Mouse (Mus musculus): Measurements from ENCODE around the gene Spg20.

Gene Spg20

DNA sequence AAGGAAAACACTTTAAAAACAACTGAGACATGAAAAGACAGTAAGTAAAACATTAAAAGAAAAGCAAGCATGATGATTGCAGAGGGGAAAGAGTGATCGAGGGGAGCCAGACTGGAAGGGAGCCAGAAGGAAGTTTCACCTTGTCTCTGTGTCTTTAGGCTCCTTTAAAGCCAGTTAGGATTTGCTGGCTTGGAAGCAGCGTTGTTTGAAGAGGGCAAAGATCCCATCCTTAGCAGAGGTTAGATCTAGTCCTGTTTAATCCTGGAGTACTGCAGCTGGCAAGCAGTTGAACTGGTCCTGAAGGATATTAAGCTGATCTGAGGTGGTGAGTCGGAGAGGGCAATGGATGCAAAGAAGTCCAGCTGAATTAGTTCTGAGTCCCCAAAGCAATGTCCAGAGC, 23.1 kb upstream of the Spg20 start:
- TF ChIP-seq POU5F1 (IDR thresholded peaks at IDR 0.05; ENCODE audit: borderline replicate concordance, low read length) = no peak
- TF ChIP-seq CTCF (conservative IDR thresholded peaks at IDR 0.05; ENCODE audit: low read length) = no peak
- no peak for TF ChIP-seq NANOG (IDR thresholded peaks at IDR 0.05; ENCODE audit: borderline replicate concordance, low read length)
- Histone ChIP-seq H3K4me1 (replicated peaks; ENCODE audit: low read depth, low read length) (no peaks in the 10 kb centered on the region), H3K4me3 (replicated peaks; ENCODE audit: low read length) (no peak overlapping the region), H3K27me3 (ENCODE audit: insufficient read depth, low read length) (peaks cover 10% of the 10 kb centered on the region; the same call in 1 of the 2 replicates), H3K36me3 (ENCODE audit: insufficient read depth, low read length) (no peaks in the 10 kb centered on the region), H3K9me3 (ENCODE audit: low read length) (no peaks in the 10 kb centered on the region)

DNA sequence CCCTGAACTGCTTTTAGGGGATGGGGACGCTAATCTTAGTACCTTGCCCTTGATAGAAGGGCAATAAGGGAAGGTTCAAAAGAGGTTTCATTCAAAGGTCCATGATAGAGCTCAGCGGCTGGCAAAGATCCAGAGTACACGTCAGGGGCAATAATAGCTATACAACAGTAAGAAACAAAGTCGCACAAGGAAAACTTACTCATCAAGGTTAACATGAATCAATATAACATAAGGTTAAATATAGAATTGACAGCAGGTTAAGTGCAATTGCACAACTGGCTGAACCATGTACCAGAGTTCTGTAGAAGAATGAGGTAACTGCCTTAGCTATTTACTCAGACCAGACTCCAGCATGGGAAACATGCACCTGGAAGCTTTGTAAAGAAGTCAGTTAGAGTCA, 22.6 kb upstream of the Spg20 start:
- TF ChIP-seq POU5F1 (IDR thresholded peaks at IDR 0.05; ENCODE audit: borderline replicate concordance, low read length) (no peak), NANOG (IDR thresholded peaks at IDR 0.05; ENCODE audit: borderline replicate concordance, low read length) (no peak), CTCF (conservative IDR thresholded peaks at IDR 0.05; ENCODE audit: low read length) (no peak)
- no peak overlapping the region for H3K4me3 ChIP-seq (replicated peaks; ENCODE audit: low read length)
- no peaks in the 10 kb centered on the region for H3K36me3 ChIP-seq (ENCODE audit: insufficient read depth, low read length)
- peaks cover 10% of the 10 kb centered on the region; the same call in 1 of the 2 replicates for H3K27me3 ChIP-seq (ENCODE audit: insufficient read depth, low read length)
- no peaks in the 10 kb centered on the region for H3K4me1 ChIP-seq (replicated peaks; ENCODE audit: low read depth, low read length)
- H3K9me3 ChIP-seq (ENCODE audit: low read length) = no peaks in the 10 kb centered on the region

DNA sequence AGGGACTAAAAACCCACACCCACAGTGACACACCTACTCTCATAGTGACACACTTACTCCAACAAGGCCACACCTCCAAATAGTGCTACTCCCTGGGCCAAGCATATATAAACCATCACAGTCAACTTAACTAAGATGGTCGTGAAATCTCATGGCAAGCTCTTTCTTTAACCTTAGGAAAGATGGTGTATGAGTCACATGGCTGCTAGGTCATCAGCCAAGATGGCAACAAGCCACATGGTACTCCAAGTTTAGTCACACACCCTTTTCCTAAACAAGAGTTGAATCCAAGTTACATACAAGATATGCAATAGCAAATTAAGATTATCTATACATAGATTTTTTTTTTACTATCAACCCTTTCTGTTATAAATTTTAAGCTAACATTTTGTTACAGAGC, 18.7 kb upstream of the Spg20 start:
- TF ChIP-seq POU5F1 (IDR thresholded peaks at IDR 0.05; ENCODE audit: borderline replicate concordance, low read length) (no peak), CTCF (conservative IDR thresholded peaks at IDR 0.05; ENCODE audit: low read length) (no peak), NANOG (IDR thresholded peaks at IDR 0.05; ENCODE audit: borderline replicate concordance, low read length) (no peak)

DNA sequence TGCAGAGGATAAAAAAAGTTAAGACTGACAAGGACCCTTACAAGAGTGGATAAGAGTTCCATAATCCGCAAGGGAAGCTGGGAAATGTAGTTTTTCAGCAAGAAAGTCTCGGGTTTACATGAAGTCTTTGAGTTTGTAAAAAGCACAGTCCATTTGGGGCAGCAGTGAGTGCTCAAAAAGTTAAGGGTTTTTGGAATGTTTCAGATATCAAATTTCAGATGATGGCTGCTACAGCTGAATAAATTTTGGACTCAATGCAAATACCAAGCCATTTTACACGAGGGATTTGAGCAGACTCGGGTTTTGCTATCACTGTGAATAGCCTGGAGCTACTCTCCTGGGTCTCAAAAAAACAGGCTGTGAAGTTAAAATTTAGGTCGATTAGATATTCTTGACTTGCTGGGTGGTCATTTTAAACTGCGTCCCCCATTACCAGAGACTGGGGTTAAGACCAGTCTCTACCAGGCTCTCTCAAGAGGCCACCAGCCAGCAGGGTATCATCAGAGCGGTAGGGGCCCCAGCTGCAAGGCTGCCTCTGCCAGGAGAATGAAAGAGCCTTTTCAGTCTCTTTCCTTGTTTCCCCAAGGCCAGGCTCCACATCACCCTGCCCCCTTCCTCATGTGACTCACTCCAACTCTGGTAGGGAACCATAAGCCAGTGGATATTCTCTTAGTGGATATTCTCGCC, 15.8 kb upstream of the Spg20 start:
- H3K4me1 ChIP-seq (replicated peaks; ENCODE audit: low read depth, low read length) = peaks cover 17% of the 10 kb centered on the region
- no peak overlapping the region for H3K4me3 ChIP-seq (replicated peaks; ENCODE audit: low read length)
- TF ChIP-seq CTCF (conservative IDR thresholded peaks at IDR 0.05; ENCODE audit: low read length) (no peak), NANOG (IDR thresholded peaks at IDR 0.05; ENCODE audit: borderline replicate concordance, low read length) (no peak), POU5F1 (IDR thresholded peaks at IDR 0.05; ENCODE audit: borderline replicate concordance, low read length) (no peak)
- H3K9me3 ChIP-seq (ENCODE audit: low read length) = no peaks in the 10 kb centered on the region
- H3K36me3 ChIP-seq (ENCODE audit: insufficient read depth, low read length) = no peaks in the 10 kb centered on the region
- H3K27me3 ChIP-seq (ENCODE audit: insufficient read depth, low read length) = no peaks in the 10 kb centered on the region

More for the DNA sequence above, 18.7 kb upstream of the Spg20 start:
- H3K4me1 ChIP-seq (replicated peaks; ENCODE audit: low read depth, low read length) = peaks cover 16% of the 10 kb centered on the region
- H3K36me3 ChIP-seq (ENCODE audit: insufficient read depth, low read length) = no peaks in the 10 kb centered on the region
- H3K27me3 ChIP-seq (ENCODE audit: insufficient read depth, low read length) = peaks cover 6% of the 10 kb centered on the region; the same call in 1 of the 2 replicates
- no peak overlapping the region for H3K4me3 ChIP-seq (replicated peaks; ENCODE audit: low read length)
- H3K9me3 ChIP-seq (ENCODE audit: low read length) = no peaks in the 10 kb centered on the region

DNA sequence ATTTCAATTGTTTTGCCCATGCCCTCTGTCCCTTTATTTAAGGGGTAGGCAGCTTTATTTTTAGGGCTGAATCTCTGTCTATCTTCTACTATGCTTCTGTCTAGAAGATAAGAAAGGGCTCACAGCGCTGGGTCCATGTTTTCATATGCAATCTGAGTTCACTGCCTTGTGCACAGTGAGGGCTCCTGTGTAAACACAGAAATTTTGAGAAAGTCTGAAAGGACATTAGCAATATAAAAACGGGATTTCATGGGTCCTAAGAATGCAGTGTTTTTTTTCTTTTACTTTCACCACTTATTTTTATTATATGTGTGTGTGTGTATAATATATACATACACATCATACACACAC, 15.3 kb upstream of the Spg20 start:
- no peaks in the 10 kb centered on the region for H3K36me3 ChIP-seq (ENCODE audit: insufficient read depth, low read length)
- H3K4me3 ChIP-seq (replicated peaks; ENCODE audit: low read length) = no peak overlapping the region
- H3K4me1 ChIP-seq (replicated peaks; ENCODE audit: low read depth, low read length) = peaks cover 17% of the 10 kb centered on the region
- no peaks in the 10 kb centered on the region for H3K27me3 ChIP-seq (ENCODE audit: insufficient read depth, low read length)
- H3K9me3 ChIP-seq (ENCODE audit: low read length) = no peaks in the 10 kb centered on the region
- TF ChIP-seq CTCF (conservative IDR thresholded peaks at IDR 0.05; ENCODE audit: low read length) (no peak), POU5F1 (IDR thresholded peaks at IDR 0.05; ENCODE audit: borderline replicate concordance, low read length) (no peak), NANOG (IDR thresholded peaks at IDR 0.05; ENCODE audit: borderline replicate concordance, low read length) (no peak)

DNA sequence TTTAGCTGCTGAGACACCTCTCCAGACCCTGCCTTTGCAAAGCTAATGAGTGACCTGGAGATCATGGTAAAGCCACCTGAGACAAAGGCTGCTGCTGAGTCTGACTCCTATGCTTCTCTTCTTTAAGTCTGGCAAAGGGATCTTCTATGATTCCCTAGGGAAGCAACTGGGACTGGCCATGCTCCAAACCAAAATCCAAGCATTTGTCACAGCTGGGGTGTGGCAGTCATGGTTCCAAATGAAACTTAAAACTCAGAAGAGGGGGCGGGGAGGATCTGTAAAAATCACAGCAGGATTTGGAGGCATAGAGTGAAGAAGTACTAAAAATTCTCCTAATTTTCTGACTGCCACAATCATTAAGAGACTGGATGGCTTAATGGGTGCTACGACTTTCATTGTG, 14.7 kb upstream of the Spg20 start:
- no peaks in the 10 kb centered on the region for H3K36me3 ChIP-seq (ENCODE audit: insufficient read depth, low read length)
- H3K9me3 ChIP-seq (ENCODE audit: low read length) = no peaks in the 10 kb centered on the region
- H3K4me1 ChIP-seq (replicated peaks; ENCODE audit: low read depth, low read length) = peaks cover 17% of the 10 kb centered on the region
- no peak for TF ChIP-seq NANOG (IDR thresholded peaks at IDR 0.05; ENCODE audit: borderline replicate concordance, low read length)
- TF ChIP-seq CTCF (conservative IDR thresholded peaks at IDR 0.05; ENCODE audit: low read length) = no peak
- no peak for TF ChIP-seq POU5F1 (IDR thresholded peaks at IDR 0.05; ENCODE audit: borderline replicate concordance, low read length)
- no peaks in the 10 kb centered on the region for H3K27me3 ChIP-seq (ENCODE audit: insufficient read depth, low read length)
- no peak overlapping the region for H3K4me3 ChIP-seq (replicated peaks; ENCODE audit: low read length)

DNA sequence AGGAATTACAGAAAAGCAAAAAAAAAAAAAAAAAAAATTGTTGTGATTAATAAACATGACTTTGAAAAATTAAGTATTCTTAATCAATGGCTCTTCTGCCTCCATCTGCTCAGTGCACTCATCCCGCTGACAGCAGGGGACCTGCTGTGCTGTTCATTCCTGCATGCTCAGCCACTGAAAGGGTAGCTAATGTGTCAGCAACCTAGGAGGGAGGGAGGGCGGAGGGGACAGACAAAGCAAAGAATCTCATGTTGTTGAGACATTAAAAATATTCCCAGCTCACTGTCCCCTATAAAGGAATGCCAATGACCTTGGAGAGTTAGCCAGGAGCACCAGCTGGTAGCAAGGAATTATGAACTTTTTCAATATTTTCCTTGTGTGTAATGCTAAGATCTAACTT, 13.9 kb upstream of the Spg20 start:
- no peaks in the 10 kb centered on the region for H3K36me3 ChIP-seq (ENCODE audit: insufficient read depth, low read length)
- no peaks in the 10 kb centered on the region for H3K27me3 ChIP-seq (ENCODE audit: insufficient read depth, low read length)
- H3K4me1 ChIP-seq (replicated peaks; ENCODE audit: low read depth, low read length) = peaks cover 17% of the 10 kb centered on the region
- no peak for TF ChIP-seq CTCF (conservative IDR thresholded peaks at IDR 0.05; ENCODE audit: low read length)
- no peak for TF ChIP-seq NANOG (IDR thresholded peaks at IDR 0.05; ENCODE audit: borderline replicate concordance, low read length)
- TF ChIP-seq POU5F1 (IDR thresholded peaks at IDR 0.05; ENCODE audit: borderline replicate concordance, low read length) = no peak
- H3K4me3 ChIP-seq (replicated peaks; ENCODE audit: low read length) = no peak overlapping the region
- 0 out of 2 replicates have a peak, but pooled peaks cover 2% of the 10 kb centered on the region for H3K9me3 ChIP-seq (ENCODE audit: low read length)

DNA sequence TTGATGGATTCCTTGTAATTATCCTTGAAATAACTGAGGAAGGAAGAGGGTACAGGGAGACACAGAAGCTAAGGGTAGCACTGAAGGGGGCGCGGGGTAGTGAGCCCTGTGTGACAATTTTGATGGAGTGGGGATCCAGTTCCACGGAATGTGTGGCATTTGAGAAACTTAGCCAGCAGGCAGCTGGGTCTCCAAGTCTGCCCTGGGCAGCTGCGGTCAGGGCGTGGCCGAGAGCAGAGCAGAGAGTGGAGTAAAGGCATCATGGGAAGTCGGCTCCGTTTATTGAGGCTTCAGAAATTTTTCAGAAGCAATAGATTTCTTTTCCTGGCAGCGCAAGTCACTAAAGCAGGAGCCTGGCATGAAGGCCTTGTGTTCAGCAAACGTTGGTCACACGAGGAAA, 12.9 kb upstream of the Spg20 start:
- Histone ChIP-seq H3K27me3 (ENCODE audit: insufficient read depth, low read length) (no peaks in the 10 kb centered on the region), H3K4me1 (replicated peaks; ENCODE audit: low read depth, low read length) (peaks cover 17% of the 10 kb centered on the region), H3K9me3 (ENCODE audit: low read length) (0 out of 2 replicates have a peak, but pooled peaks cover 2% of the 10 kb centered on the region), H3K36me3 (ENCODE audit: insufficient read depth, low read length) (no peaks in the 10 kb centered on the region), H3K4me3 (replicated peaks; ENCODE audit: low read length) (no peak overlapping the region)
- no peak for TF ChIP-seq CTCF (conservative IDR thresholded peaks at IDR 0.05; ENCODE audit: low read length)
- no peak for TF ChIP-seq POU5F1 (IDR thresholded peaks at IDR 0.05; ENCODE audit: borderline replicate concordance, low read length)
- TF ChIP-seq NANOG (IDR thresholded peaks at IDR 0.05; ENCODE audit: borderline replicate concordance, low read length) = no peak

DNA sequence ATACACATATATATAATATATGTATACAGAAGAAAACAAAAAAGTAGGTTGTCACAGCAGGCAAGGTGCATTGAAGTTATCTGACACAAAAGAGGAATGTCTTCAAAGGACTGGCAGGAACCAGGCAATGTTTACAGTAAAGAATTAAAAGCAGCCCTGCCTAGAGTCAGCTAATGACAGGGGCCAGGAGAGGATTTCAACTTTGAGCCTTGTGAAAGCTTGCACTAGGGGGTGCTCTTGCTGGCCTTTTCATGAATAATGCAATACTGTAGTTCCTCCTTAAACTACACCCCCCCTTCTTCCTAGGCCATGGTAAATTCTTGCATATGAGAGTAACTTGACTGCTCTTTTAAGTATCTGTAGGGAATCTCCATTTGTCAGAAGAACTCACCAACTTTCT, 10.8 kb upstream of the Spg20 start:
- Histone ChIP-seq H3K4me3 (replicated peaks; ENCODE audit: low read length) (no peak overlapping the region), H3K4me1 (replicated peaks; ENCODE audit: low read depth, low read length) (peaks cover 14% of the 10 kb centered on the region), H3K36me3 (ENCODE audit: insufficient read depth, low read length) (no peaks in the 10 kb centered on the region), H3K27me3 (ENCODE audit: insufficient read depth, low read length) (no peaks in the 10 kb centered on the region), H3K9me3 (ENCODE audit: low read length) (peaks cover 12% of the 10 kb centered on the region)
- TF ChIP-seq NANOG (IDR thresholded peaks at IDR 0.05; ENCODE audit: borderline replicate concordance, low read length) (no peak), CTCF (conservative IDR thresholded peaks at IDR 0.05; ENCODE audit: low read length) (no peak), POU5F1 (IDR thresholded peaks at IDR 0.05; ENCODE audit: borderline replicate concordance, low read length) (no peak)

Data from E14TG2a.4 (cell line).